ENCODE assay signal across 23 mouse cellular contexts in the genomic region with DNA sequence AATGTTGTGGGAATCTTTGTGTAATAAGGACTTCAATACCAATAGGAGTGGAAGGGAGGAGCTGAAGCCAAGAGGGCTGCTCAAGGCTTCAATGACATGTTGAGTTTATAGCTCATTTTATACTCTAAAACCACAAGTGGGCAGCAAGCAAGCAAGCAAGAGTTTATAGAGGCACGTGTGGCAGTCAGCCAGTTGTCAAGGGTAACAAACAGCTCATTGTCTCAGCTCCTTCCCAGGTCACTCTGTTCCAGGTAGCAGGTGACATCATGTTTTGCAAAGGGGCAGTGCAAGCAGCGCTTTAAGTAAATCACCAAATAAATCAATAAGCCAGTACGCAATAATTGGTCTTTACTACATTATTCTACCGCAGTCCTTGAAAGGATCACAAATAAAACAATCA. TPM values are rescaled to one million over a fixed set of nuclear protein-coding genes. Genes with fewer than 3 reads are reported as not detected.
DNase-seq lines count a peak whose midpoint lies in the region; ATAC-seq and TF ChIP-seq lines count a peak whose summit lies in the region.
"Had no signal": no experiment of that assay in that cellular context is flagged by ENCODE, and none has a peak within 500 bp of the region (broad histone marks: within the 10 kb centered on the region; RNA-seq: fewer than 3 reads in every experiment).

No protein-coding gene starts in this region.

- H3K36me3 ChIP-seq in intestine, embryonic 14.5 days (ENCODE audit: control insufficient read depth, insufficient read depth, low read length), result no peaks in the 10 kb centered on the region
- H3K36me3 ChIP-seq in intestine, postnatal 0 days (ENCODE audit: control insufficient read depth, insufficient read depth), result no peaks in the 10 kb centered on the region
- H3K36me3 ChIP-seq: embryonic facial prominence, embryonic 12.5 days; forebrain, embryonic 15.5 days; heart, embryonic 15.5 days; hindbrain, embryonic 13.5 days had no signal

- H3K27me3 ChIP-seq in intestine, embryonic 14.5 days (replicated peaks; ENCODE audit: control insufficient read depth, insufficient read depth, low read length), result no peaks in the 10 kb centered on the region
- H3K27me3 ChIP-seq in intestine, postnatal 0 days (replicated peaks; ENCODE audit: control insufficient read depth, insufficient read depth, low read length), result no peaks in the 10 kb centered on the region
- H3K27me3 ChIP-seq: embryonic facial prominence, embryonic 12.5 days; forebrain, embryonic 15.5 days; heart, embryonic 15.5 days; hindbrain, embryonic 13.5 days had no signal

- ATAC-seq in intestine, embryonic 14.5 days (replicated peaks; ENCODE audit: low FRiP score, low TSS enrichment, low read depth), result 0 out of 2 replicates have a peak, but pooled peaks have one; percentile 43
- ATAC-seq in intestine, postnatal 0 days, result no peak
- ATAC-seq: forebrain, embryonic 15.5 days had no signal

- no peak for TF ChIP-seq CTCF in intestine, postnatal 0 days (IDR thresholded peaks at IDR 0.05; ENCODE audit: low read depth)

- H3K9me3 ChIP-seq in intestine, embryonic 14.5 days (ENCODE audit: control insufficient read depth, low read length), result no peaks in the 10 kb centered on the region
- no peaks in the 10 kb centered on the region for H3K9me3 ChIP-seq in intestine, postnatal 0 days (ENCODE audit: control insufficient read depth)
- H3K9me3 ChIP-seq: embryonic facial prominence, embryonic 12.5 days; forebrain, embryonic 15.5 days; heart, embryonic 15.5 days; hindbrain, embryonic 13.5 days had no signal

- no peaks in the 10 kb centered on the region for H3K4me1 ChIP-seq in intestine, embryonic 14.5 days (replicated peaks; ENCODE audit: control insufficient read depth, insufficient read depth, low read length)
- H3K4me1 ChIP-seq in intestine, postnatal 0 days (replicated peaks; ENCODE audit: control insufficient read depth, insufficient read depth, low read length), result no peaks in the 10 kb centered on the region
- H3K4me1 ChIP-seq: embryonic facial prominence, embryonic 12.5 days; forebrain, embryonic 15.5 days; heart, embryonic 15.5 days; hindbrain, embryonic 13.5 days had no signal

- peak; percentile 47 for DNase-seq in intestine, embryonic 14.5 days (ENCODE audit: low spot score)
- peak; percentile 30 for DNase-seq in lung, postnatal 36 days
- DNase-seq in lung, postnatal 10 days, result no peak
- DNase-seq in 3T3-L1 (ENCODE audit: low read depth, low spot score), result peak; percentile 5
- peak; percentile 32 for DNase-seq in large intestine, adult 2 months (ENCODE audit: low read depth, low spot score)
- DNase-seq in spleen, postnatal 14 days (ENCODE audit: low spot score in 2 of 2), result no peak
- DNase-seq: adrenal gland, adult 8-10 months; cerebellum, adult 11-12 months; cerebellum, adult 9-10 months; cerebellum, postnatal 25 days; gastrocnemius, postnatal 14 days; heart, adult 2 months; heart, postnatal 14 days had no signal

- no peak overlapping the region for H3K4me2 ChIP-seq in intestine, embryonic 14.5 days (ENCODE audit: low read length)
- no peak overlapping the region for H3K4me2 ChIP-seq in intestine, postnatal 0 days (replicated peaks; ENCODE audit: low read depth)
- H3K4me2 ChIP-seq: embryonic facial prominence, embryonic 12.5 days; forebrain, embryonic 15.5 days; heart, embryonic 11.5 days; heart, embryonic 15.5 days; hindbrain, embryonic 13.5 days had no signal

- no peak overlapping the region for H3K27ac ChIP-seq in intestine, embryonic 14.5 days (ENCODE audit: low read depth)
- H3K27ac ChIP-seq in intestine, postnatal 0 days (ENCODE audit: low read depth, low read length), result no peak overlapping the region
- H3K27ac ChIP-seq: embryonic facial prominence, embryonic 12.5 days; forebrain, embryonic 15.5 days; heart, adult 2 months; heart, embryonic 15.5 days; hindbrain, embryonic 13.5 days had no signal

- no peak overlapping the region for H3K9ac ChIP-seq in intestine, embryonic 14.5 days (ENCODE audit: low read length)
- H3K9ac ChIP-seq in intestine, postnatal 0 days (ENCODE audit: low read depth, low read length), result no peak overlapping the region
- H3K9ac ChIP-seq: embryonic facial prominence, embryonic 12.5 days; forebrain, embryonic 15.5 days; heart, embryonic 15.5 days; hindbrain, embryonic 13.5 days had no signal

- WGBS in intestine, embryonic 14.5 days, result 67% methylated on average over 4 of the region's 4 CpGs
- 63% methylated on average over 4 of the region's 4 CpGs for WGBS in intestine, postnatal 0 days
- WGBS in large intestine, adult 2 months, result 31% methylated on average over 4 of the region's 4 CpGs

- H3K4me3 ChIP-seq in intestine, embryonic 14.5 days (ENCODE audit: low read depth, low read length), result no peak overlapping the region
- no peak overlapping the region for H3K4me3 ChIP-seq in intestine, postnatal 0 days (ENCODE audit: low read depth, low read length)
- H3K4me3 ChIP-seq: embryonic facial prominence, embryonic 12.5 days; forebrain, embryonic 15.5 days; heart, adult 2 months; heart, embryonic 15.5 days; hindbrain, embryonic 13.5 days had no signal

RNA-seq across cellular contexts. Expression of a gene that starts 29.7 kb away (rescaled TPM):
- 2.1 and 2.3 TPM in 2 replicates for polyA plus RNA-seq in intestine, embryonic 14.5 days (2014; fragmentation: Nextera tagmentation; extraction: Ambion mirVana)
- 0.48 and 0.69 TPM in 2 replicates for polyA plus RNA-seq in intestine, postnatal 0 days (2015; fragmentation: Nextera tagmentation; extraction: Ambion mirVana)
- polyA plus RNA-seq in large intestine, adult 2 months (2012; rRNA removed), result 0.21 and 1.2 TPM in 2 replicates
- polyA plus RNA-seq: heart, adult 2 months had no signal

RNA-seq across cellular contexts. Expression of a gene that starts 41.5 kb away (rescaled TPM):
- polyA plus RNA-seq in intestine, embryonic 14.5 days (2014; fragmentation: Nextera tagmentation; extraction: Ambion mirVana), result not detected in 2 replicates
- not detected in 2 replicates for polyA plus RNA-seq in intestine, postnatal 0 days (2015; fragmentation: Nextera tagmentation; extraction: Ambion mirVana)
- not detected in 2 replicates for polyA plus RNA-seq in large intestine, adult 2 months (2012; rRNA removed)
- polyA plus RNA-seq: cortical plate, adult 2 months; embryonic facial prominence, embryonic 12.5 days; forebrain, embryonic 11.5 days; forebrain, embryonic 15.5 days; frontal cortex, adult 2 months; gonadal fat pad, adult 2 months; heart, embryonic 11.5 days; heart, embryonic 15.5 days; hindbrain, embryonic 13.5 days had no signal

Comparison
In these comparisons a context has a peak if more than half of its experiments do, and no peak if none do; other contexts are left out.
1. DNase-seq: peak in intestine, embryonic 14.5 days (single experiment), lung, postnatal 36 days (single experiment), 3T3-L1 (single experiment) and large intestine, adult 2 months (single experiment); none in lung, postnatal 10 days (single experiment) and spleen, postnatal 14 days (0 of 2).